Mouse (Mus musculus): ENCODE data around the gene Lonrf2.

Lonrf2 gene

DNA sequence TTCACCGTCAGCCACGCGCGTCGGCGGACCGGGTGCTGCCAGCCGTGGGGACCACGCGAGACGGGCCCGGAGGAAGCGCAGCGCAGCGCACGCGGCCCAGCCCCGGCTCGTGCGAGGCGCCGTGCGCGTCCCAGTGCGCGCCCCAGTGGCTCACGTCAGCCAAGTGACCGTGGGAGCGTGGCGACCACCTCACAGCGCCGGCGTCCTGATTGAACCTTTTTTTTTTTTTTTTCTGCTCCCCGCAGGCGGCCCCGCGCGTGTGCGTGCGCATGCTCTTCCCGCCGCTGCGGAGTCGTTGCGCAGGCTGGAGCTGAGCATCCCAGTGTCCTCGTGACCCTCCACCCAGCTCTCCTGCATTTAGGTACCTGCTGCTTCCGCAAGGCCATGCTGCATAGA is at the start of gene Lonrf2:
Lonrf2 (minus strand) TSS at position 235 of the 396 bp plus-strand sequence.
- DNase-seq (ENCODE audit: low read depth, low spot score), result no peak

DNA sequence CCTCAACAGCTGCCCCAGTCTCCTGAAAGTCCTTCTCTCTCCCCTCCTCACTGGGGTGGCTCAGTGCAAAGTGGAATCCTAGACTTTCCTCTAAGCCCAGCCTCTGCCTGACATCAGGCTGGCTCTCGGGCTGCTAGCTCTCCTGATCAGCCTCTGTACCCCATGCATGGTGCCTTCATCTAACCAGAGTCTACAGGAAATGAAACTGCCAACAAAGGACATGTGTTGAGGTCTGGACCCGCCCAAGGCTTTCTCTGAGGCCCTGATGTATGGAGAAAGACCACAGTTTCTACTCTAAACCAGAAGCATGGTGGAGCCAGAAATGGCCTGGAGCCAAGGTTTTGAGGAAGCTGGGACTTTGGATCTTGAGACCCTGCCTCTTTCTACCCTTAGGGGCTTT is 49.4 kb upstream of the Lonrf2 start:
- DNase-seq (ENCODE audit: low read depth, low spot score), result no peak

DNA sequence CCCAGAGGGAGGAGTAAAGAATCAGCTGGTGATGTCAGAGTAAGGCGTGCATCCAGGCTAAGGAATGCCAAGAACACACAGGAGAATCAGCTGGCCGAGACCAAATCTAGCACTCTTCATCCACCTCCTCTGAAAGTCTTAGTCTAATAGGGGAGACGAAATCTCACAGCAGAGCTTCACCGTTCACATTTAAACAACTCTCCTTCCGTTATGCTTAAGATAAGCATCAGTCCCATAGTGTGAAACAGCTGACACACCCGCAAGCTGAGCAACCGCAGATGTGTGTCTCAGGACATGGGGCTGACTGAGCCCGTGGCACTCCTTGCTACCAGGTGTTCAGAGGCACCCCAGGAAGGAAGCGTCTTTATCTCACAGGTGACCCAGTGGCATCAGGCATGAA is 47.3 kb upstream of the Lonrf2 start:
- no peak for DNase-seq (ENCODE audit: low read depth, low spot score)

DNA sequence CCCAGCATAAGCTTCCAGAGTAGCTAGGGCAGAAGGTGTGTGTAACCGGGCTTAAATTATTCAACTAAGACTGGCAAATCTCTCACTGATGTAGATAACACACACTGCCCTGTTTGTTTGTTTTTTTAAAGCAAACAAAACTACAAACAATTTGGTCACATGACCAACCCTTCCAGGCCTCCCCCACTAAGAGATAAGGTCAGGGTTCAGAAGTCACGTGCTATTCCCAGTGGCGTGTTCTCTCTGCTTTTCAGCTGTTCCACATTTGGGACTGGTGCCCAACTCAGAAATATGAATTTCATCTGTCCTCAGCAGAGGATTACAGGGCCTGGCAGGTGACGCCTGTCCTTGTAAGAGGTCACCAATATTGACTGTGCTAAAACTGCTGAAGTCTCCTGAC is 46.2 kb upstream of the Lonrf2 start:
- no peak for DNase-seq (ENCODE audit: low read depth, low spot score)

DNA sequence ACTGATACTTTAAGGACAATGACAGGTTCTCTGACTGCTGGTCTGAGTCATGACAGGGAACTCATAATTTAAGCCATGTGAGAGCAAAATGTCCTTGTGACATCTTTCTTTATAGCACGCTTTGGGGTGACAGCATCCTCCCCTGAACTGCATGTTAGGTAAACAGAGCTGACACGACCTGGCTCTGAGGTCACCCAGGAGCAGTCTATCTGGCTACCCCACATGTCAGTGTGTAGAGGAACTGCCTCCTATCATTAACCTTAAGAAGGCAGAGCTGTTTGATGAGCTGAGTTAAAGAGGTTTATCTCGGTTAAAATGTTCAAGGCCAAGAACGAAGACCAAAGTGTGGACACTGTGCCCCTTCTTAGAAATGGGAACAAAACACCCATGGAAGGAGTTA is 44.9 kb upstream of the Lonrf2 start:
- no peak for DNase-seq (ENCODE audit: low read depth, low spot score)

DNA sequence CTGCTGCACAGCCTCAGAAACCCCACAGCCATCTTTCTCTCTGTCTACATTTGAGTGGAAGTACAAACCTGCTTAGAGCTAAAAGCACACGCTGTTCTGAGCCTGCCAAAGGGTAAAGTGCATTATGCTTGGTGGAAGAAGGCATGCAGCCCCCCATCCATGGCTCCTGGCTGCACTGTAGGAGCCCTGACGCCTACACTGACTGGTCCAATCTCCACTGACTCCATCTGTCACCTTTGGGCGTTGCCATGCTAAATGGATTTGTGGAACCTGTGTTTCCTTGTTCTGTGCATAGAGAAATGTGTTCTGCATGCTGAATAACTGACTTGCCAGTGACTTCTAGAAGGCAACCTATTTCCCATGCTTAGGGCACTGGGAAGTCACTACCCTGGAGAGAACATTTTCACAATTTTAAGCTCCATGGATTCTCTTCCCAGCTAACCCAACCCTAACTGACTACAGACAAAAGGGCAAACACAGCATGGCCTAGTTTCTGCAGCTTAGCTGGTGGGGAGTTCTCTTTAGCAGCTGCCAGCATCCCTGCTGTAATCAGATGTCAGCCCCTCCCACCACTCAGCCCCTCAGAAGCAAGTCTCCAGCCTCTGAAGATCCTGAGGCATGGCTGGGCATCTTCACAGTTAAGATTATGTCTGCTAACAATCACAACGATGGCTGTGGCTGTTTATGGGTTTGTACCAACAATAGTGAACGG is 40.3 kb upstream of the Lonrf2 start:
- DNase-seq (ENCODE audit: low read depth, low spot score), result no peak

DNA sequence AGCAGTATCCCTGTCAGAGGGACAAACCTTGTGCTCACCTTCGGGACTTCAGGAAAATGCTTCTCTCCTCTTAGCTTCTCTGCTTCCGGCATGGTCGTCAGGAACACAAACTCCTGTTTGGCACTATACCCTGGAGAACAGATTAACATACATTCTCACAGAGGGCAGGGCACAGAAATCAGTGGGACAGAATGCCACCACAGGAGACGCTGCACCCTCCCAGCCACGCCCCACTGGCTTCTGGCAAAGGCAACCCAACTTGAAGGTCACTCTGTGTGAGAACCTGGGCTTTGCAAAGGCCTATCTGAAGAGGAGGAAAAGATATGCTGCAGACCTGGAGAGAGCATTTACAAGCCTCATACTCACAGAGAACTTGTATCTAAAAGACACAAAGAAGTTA is 37.4 kb upstream of the Lonrf2 start:
- no peak for DNase-seq (ENCODE audit: low read depth, low spot score)

DNA sequence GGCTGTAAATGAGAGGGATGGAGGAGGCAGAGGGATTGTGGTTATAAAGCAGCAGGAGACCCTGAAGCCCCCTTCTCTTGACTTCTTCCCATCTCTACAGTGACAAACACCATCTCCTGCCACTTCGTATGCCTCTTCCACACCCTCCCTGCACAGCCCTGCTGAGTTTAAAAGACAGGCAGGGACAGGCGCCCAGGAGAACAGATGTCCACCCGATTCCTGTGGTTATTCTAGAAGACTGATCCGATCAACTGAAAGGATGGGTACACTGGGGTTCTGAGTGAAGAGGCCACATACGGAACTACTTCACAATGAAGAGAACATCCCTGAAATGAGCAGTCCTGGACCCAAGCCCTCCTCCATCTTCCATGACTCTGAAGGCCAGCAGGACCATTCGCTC is 35.3 kb upstream of the Lonrf2 start:
- DNase-seq (ENCODE audit: low read depth, low spot score), result no peak

DNA sequence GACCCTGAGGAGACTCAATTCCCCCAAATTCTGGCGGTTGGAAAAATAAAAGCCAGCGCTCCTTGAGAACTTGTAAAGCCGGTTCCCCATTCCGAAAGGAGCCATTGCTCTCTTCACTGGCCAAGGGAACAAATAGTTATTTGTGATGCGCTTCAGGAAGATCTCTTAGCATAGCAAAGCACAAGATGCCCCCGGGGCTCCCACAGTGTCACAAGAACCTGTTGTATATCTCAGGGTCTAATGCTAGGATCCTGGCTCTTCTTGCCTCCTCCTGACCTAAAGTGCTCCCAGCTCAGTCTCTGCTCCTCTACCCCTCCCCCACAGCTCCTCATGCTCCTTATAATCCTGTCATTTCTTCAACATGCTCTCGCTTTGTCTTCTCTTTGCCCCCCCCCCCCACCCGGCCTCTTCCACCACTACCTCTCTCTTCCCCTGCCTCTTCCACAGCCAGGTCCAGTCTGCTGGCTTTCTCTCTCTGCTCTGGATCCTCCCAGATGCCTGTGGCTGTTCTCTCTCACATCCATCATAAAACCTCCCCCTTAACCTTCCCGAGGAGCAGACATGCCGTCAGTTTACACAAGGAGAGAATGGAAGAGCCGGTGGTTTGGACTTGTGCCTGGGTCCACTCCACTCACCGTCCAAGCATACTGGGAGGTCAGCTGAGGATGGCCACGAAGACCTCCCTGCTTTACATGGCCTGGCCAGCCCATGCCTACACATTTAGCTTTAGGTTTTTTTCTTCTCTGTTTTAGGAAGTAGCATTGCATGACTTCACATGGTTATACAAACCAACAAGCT is 33.1 kb upstream of the Lonrf2 start:
- no peak for DNase-seq (ENCODE audit: low read depth, low spot score)

DNA sequence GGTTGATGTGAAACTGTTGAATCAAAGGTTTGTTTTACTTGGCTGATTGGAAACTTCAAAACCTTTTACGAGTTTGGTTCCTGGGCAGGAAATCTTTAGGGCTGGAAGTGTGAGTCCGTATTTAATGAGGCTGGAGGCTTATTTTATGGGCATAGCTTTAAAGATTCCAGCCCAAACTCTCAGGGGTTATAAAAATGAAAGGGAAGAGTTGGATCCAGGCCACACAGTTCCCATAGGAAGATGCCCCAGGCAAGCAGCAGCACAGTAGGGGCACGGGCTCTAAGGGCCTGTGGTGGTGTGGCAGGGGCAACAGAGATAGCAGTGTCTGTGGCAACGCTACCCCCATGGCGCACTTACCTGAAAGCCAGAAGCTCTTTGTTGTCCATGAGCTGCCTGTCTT is 29.7 kb upstream of the Lonrf2 start:
- DNase-seq (ENCODE audit: low read depth, low spot score), result no peak

DNA sequence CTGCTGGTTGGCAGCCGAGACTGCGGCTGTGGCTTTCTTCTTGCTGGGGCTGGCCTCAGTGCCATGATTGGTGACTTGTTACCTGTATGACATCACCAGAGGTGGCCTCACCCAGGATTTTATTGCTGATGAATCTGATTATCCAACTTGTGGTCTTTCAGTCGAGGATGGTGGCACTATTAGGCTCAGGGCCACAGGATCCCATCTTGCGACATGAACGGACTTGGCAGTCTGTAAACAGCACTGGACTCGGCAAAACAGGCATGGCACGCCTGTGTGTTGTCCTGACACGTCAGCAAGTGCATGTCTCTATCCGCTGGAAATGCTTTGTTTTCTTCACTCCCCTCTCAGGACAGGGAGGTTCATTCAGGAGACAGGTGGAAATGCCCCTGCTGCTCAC is 27.8 kb upstream of the Lonrf2 start:
- no peak for DNase-seq (ENCODE audit: low read depth, low spot score)

DNA sequence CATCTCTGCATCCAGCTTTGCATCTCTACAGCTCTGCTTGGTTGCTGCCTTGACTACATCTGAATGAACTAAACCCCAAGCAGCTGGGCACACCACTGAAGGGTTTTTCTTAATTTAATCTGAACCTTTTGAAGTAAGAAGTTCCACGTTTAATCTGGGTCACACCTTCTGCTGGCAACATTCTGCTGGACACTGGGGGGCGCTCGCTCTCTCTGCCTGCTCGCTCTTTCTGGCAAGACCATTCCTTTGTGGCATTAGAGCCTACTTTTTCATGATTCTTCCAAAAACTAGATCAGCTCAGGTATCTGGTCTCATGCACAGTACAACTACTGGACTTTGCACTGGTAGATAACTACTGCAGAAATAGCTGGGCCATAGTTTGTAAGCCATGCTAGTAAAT is 25.7 kb upstream of the Lonrf2 start:
- DNase-seq (ENCODE audit: low read depth, low spot score), result peak; percentile 53

DNA sequence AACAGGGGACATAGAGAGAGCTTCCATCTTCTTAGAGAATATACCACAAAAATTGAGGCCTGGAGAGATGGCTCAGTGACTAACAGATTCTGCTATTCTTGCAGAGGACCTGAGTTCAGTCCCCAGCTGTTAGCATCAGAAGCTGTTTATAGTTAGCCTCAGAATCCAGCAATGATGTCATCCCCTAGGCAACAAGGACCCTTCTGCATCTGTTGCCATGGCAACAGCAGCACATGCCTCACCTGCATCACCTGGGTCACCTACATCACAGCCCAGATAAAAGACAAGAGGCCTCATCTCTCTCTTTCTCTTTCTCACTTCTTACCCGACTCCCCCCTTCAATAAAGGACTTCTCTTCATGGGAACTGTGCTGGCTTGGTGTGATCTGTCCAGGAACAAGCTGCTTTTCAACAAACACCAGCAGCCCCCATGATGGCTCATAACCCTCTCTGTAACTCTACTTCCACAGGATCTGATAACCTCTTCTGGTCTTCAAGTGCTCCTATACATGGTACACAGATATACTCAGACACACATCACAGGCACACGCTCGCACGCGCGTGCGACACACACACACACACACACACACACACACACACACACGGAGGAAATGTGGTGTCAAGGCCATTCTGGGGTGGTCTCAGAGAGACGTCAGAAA is 24.5 kb upstream of the Lonrf2 start:
- DNase-seq (ENCODE audit: low read depth, low spot score), result no peak

DNA sequence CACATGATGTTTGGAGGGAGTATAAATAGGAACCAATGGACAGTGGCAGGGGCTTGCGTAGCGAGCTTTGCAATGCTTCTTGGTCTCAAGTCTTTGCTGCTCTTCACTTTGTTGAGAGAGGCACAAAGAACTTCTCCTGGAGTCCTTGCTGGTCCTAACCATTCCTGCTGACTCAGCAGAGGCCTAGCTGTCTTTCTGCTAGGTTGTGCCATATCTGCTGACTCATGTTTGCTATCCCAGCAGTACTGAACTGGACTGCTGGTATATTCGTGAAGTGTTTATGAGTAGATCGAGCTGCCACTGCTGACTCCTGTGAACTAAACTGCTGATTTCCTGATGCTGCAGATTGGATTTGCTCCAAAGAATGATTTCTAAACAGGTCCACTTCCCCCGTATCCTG is 23.7 kb upstream of the Lonrf2 start:
- no peak for DNase-seq (ENCODE audit: low read depth, low spot score)

DNA sequence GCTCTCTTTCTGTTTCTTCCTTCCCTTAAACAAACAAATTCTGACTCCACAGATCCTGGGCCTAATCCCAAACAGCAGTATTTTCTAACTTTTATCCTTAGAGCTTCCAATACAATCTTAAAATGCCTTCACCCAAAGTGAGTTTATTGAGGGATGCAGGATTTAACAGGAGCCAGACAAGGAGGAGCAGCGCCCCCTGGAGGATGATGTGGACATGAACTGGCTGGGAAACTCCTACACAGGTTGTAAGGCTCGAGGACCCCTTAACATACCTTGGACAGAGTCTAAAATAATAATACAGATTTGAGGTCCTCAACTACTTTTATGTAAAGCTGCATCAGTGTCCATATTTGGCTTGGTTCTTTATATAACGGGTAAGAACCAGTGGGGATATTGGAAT is 19.7 kb upstream of the Lonrf2 start:
- DNase-seq (ENCODE audit: low read depth, low spot score), result peak; percentile 54

DNA sequence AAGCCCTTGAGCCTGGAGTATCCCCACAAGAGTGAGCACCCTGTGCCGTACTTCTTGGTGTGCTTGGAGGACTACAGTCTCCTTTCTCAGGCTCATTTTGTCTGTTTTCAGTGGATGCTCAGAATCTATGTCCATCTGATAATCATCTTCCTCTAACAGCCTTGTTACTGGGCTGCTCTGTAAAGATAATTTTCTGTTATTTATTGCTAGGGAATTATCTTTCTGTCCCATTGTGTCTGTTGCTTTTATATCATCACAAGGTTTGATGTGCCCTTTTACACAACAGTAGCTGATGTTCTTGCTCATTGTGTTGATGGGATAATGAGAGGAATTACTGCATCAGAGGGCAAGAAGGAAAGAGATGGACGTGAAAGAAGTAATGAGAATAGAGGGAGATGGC is 15.7 kb upstream of the Lonrf2 start:
- DNase-seq (ENCODE audit: low read depth, low spot score), result no peak

DNA sequence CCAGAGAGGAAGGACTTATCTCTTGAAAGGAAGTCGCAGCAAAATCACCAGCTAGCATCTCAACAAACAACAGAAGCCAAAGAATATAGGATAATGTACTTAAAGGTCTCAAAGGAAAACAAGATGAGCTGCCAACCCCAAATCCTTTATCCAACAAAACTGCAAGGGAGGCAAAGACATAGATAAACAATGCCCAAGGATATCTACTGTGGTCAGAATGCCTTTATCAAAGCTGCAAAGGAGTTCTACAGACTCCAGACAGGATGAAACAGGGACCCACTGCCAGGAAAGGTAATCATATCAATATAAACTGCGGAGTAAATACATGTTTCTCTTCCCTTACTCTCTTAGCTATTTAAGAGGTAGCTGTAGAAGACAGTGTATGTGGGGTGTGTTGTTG is 14.1 kb upstream of the Lonrf2 start:
- no peak for DNase-seq (ENCODE audit: low read depth, low spot score)

DNA sequence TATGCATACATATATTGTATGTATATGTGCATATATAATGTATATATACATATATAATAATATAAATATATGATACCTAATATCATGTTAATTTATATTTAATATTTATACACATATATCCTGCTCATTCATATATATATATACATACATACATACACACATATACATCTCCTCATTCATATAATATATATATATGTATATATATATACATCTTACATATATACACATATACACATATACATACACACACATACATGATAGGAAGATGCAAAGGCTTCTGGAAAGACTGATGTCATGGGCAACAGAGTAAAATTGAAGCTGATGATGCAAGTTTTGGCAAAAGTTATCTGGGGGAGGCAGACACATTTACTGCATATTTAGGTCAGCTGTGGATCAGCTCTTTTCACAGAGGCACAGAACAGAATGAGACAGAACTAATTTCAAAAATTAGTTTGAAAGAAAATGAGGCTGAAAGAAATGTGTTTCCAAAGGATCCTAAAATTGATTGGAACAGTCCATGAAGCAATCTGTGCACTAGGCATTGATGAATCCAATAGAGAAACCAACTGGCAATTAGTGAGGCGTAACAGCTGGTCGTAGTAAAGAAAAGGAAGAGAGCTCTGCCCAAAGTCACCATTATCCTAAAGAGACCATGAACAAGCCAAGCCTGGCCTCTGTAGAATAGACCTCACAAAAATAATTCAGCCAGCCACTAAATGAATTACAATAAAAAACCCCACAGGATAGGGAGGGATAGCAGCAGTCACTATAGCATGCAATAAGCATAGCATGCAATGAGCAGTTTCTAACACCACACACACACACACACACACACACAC is 12.2 kb upstream of the Lonrf2 start:
- no peak for DNase-seq (ENCODE audit: low read depth, low spot score)

DNA sequence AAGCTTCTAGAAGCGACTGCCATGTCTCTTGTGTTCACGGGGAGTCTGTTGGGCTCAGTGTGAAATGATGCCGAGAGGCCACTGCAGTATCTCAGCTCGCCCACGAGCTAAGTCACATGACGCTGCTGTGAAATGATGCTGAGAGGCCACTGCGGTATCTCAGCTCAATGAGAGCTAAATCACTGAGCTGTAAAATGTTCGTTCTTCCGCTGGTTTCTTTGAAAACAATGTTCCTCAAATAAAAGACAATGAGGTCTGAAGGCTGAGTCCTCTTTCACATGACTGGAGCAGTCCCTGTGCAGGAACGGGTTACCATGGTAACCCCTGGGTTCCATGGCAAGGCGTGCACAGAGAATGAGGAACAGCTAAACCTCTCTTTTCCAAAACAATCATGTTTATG is 11.5 kb upstream of the Lonrf2 start:
- peak; percentile 6 for DNase-seq (ENCODE audit: low read depth, low spot score)

DNA sequence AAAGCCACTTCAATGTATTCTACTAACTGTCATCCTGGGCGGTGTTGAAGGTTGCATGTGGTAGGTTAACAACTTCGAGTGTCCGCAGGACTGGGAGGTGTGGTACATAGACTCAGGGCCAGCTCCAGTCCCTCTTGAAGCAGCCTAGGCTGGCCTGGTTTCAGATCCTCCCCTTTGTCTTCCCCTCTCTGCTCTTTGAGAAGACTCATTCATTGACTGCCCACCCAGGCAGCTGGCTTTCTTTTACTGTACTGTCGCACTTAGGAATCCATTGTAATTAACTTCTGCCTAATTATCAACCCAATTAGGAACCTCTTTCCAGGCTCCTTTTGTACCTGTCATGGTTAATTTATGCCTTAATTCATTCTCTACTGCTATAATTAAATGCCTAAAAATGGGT is 6.8 kb upstream of the Lonrf2 start:
- peak; percentile 13 for DNase-seq (ENCODE audit: low read depth, low spot score)

DNA sequence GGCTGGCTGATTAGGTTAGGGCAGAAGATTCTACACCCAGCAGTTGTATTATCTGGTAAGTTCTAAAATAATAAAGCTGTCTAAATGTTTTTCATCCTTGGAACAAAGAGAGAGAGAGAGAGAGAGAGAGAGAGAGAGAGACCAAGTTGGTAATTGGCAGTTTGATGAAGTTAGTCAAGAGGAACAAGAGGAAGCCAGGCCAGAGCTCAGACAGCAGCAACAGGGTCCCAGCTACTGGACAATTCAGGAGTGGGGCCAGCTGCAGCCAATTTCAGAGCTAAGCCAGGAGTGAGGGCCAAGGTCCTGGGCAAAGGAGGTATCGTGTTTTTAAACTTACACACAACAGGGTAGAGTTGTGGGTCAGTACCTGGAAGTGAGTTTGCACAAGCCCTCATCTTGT is 6.3 kb upstream of the Lonrf2 start:
- DNase-seq (ENCODE audit: low read depth, low spot score), result no peak

DNA sequence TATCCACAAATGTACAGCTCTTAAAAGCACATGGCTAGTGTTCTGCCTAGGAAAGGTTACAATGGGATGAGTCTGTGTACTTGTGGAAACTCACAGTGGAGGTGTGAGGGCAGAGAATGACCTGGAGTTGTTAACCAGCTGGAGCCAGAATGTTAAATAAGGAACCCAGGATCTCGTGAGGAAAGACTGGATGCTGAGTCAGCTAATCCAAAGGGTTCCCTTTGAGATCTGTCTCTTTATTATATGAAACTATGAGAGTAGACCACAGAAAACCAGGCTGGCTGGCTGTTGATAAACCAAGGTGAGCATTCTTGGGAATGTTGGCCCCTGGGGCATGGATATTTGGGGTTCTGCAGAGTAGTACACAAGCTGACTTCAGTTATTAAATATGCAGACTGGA is 3.4 kb upstream of the Lonrf2 start:
- DNase-seq (ENCODE audit: low read depth, low spot score), result no peak

Data from A20 (cell line).